Mouse (Mus musculus): Measurements from ENCODE around the gene Acnat2. TPM values are rescaled to one million over a fixed set of nuclear protein-coding genes. Genes with fewer than 3 reads are reported as not detected.

Gene Acnat2
- polyA plus RNA-seq, 1 experiment = not detected

Other genes with a start within 250 kb of the Acnat2 start
- not detected for gene Acnat1, start 65.8 kb upstream of the Acnat2 start, polyA plus RNA-seq (2012; fragmentation: generic; extraction: Trizol)
- not detected for gene Baat, start 98.4 kb upstream of the Acnat2 start, polyA plus RNA-seq (2012; fragmentation: generic; extraction: Trizol)
- gene Mrpl50, start 112.9 kb upstream of the Acnat2 start, polyA plus RNA-seq (2012; fragmentation: generic; extraction: Trizol) = 16.7 TPM
- 1.4 TPM for gene Zfp189, start 113.0 kb upstream of the Acnat2 start, polyA plus RNA-seq (2012; fragmentation: generic; extraction: Trizol)
- not detected for gene Aldob, start 141.4 kb upstream of the Acnat2 start, polyA plus RNA-seq (2012; fragmentation: generic; extraction: Trizol)
- gene Tmem246, start 189.7 kb upstream of the Acnat2 start, polyA plus RNA-seq (2012; fragmentation: generic; extraction: Trizol) = 2.2 TPM
- 25.5 TPM for gene Rnf20, start 223.9 kb upstream of the Acnat2 start, polyA plus RNA-seq (2012; fragmentation: generic; extraction: Trizol)